In genomic region chr11:120554834-120555233, GRCm38 (mm10) we compare ENCODE assay signal across 14 mouse cellular contexts. TPM values are rescaled to one million over a fixed set of nuclear protein-coding genes. Genes with fewer than 3 reads are reported as not detected.
A peak's percentile ranks its signal among the peaks of the same experiment; 100 is the strongest.
DNase-seq lines count a peak whose midpoint lies in the region; ATAC-seq and TF ChIP-seq lines count a peak whose summit lies in the region.
"Had no signal": no experiment of that assay in that cellular context is flagged by ENCODE, and none has a peak within 500 bp of the region (broad histone marks: within the 10 kb centered on the region; RNA-seq: fewer than 3 reads in every experiment).

No protein-coding gene starts in this region.

- H3K79me2 ChIP-seq in myocyte (ENCODE audit: control insufficient read depth, insufficient read depth) = no peaks in the 10 kb centered on the region

- no peak for TF ChIP-seq POLR2A in myocyte (IDR thresholded peaks at IDR 0.05; ENCODE audit: insufficient read length, low read depth)

- peaks cover 7% of the 10 kb centered on the region for H3K4me1 ChIP-seq in limb, embryonic 13.5 days
- peaks cover 10% of the 10 kb centered on the region for H3K4me1 ChIP-seq in limb, embryonic 10.5 days
- H3K4me1 ChIP-seq in kidney, embryonic 15.5 days = peaks cover 8% of the 10 kb centered on the region

- no peak overlapping the region for H3K27ac ChIP-seq in limb, embryonic 13.5 days
- no peak overlapping the region for H3K27ac ChIP-seq in limb, embryonic 10.5 days
- H3K27ac ChIP-seq in kidney, embryonic 15.5 days = no peak overlapping the region

- no peak overlapping the region for H3K4me3 ChIP-seq in limb, embryonic 13.5 days
- H3K4me3 ChIP-seq in limb, embryonic 10.5 days = no peak overlapping the region
- H3K4me3 ChIP-seq in myocyte = no peak overlapping the region
- H3K4me3 ChIP-seq in kidney, embryonic 15.5 days (replicated peaks) = no peak overlapping the region
- H3K4me3 ChIP-seq: erythroblast, embryonic 14.5 days had no signal

- WGBS in limb, embryonic 13.5 days = 82% methylated on average over 7 of the region's 7 CpGs
- WGBS in limb, embryonic 10.5 days = 85% methylated on average over 7 of the region's 7 CpGs
- 80% methylated on average over 7 of the region's 7 CpGs for WGBS in kidney, embryonic 15.5 days

- no peak for DNase-seq in limb, embryonic 10.5 days (ENCODE audit: low spot score)
- peak; percentile 91 for DNase-seq in adipocyte (ENCODE audit: low spot score)
- DNase-seq in thymus, postnatal 10 days (ENCODE audit: low spot score in 2 of 2) = no peak
- DNase-seq: cerebellum, postnatal 10 days; gastrocnemius, postnatal 14 days; kidney, postnatal 4 days; lung, postnatal 14 days had no signal

- peaks cover 20% of the 10 kb centered on the region for H3K36me3 ChIP-seq in limb, embryonic 13.5 days
- H3K36me3 ChIP-seq in limb, embryonic 10.5 days = peaks cover 21% of the 10 kb centered on the region
- H3K36me3 ChIP-seq in myocyte (ENCODE audit: control insufficient read depth, insufficient read depth) = peaks cover 7% of the 10 kb centered on the region
- H3K36me3 ChIP-seq in kidney, embryonic 15.5 days = peaks cover 16% of the 10 kb centered on the region

- no peak overlapping the region for H3ac ChIP-seq in myocyte (ENCODE audit: control insufficient read depth, insufficient read length)

- H3K9ac ChIP-seq in limb, embryonic 13.5 days = 0 out of 2 replicates have a peak overlapping the region, but pooled peaks have one; percentile 25
- H3K9ac ChIP-seq in kidney, embryonic 15.5 days = no peak overlapping the region

- peaks cover 8% of the 10 kb centered on the region; the same call in 1 of the 2 replicates for H3K9me3 ChIP-seq in limb, embryonic 13.5 days
- H3K9me3 ChIP-seq in limb, embryonic 10.5 days (replicated peaks) = no peaks in the 10 kb centered on the region
- H3K9me3 ChIP-seq in kidney, embryonic 15.5 days (replicated peaks) = no peaks in the 10 kb centered on the region

- H3K4me2 ChIP-seq in limb, embryonic 13.5 days (replicated peaks) = no peak overlapping the region
- peak overlapping the region; percentile 57 for H3K4me2 ChIP-seq in myocyte (ENCODE audit: low read depth)
- no peak overlapping the region for H3K4me2 ChIP-seq in kidney, embryonic 15.5 days

- no peaks in the 10 kb centered on the region for H3K27me3 ChIP-seq in limb, embryonic 13.5 days
- H3K27me3 ChIP-seq in limb, embryonic 10.5 days (ENCODE audit: low read depth, poor library complexity, severe bottlenecking) = no peaks in the 10 kb centered on the region
- H3K27me3 ChIP-seq in myocyte (ENCODE audit: control insufficient read depth, insufficient read depth, insufficient read length) = no peaks in the 10 kb centered on the region
- H3K27me3 ChIP-seq in kidney, embryonic 15.5 days = no peaks in the 10 kb centered on the region

- ATAC-seq in limb, embryonic 13.5 days (ENCODE audit: low FRiP score, low read depth) = no peak
- peak; percentile 16; the same call in 1 of the 2 replicates for ATAC-seq in granulocyte monocyte progenitor cell, adult 5-6 weeks (replicated peaks; ENCODE audit: poor library complexity, severe bottlenecking)
- ATAC-seq in kidney, embryonic 15.5 days (replicated peaks; ENCODE audit: low FRiP score) = no peak

TF ChIP-seq in myocyte, 11 proteins besides CTCF, POLR2A, EP300 and RAD21:
- TF ChIP-seq TCF3 (IDR thresholded peaks at IDR 0.05; ENCODE audit: insufficient read length, low read depth) (peak; percentile 4), MAX (IDR thresholded peaks at IDR 0.05; ENCODE audit: low read depth) (no peak), POLR2AphosphoS2 (IDR thresholded peaks at IDR 0.05; ENCODE audit: insufficient read length, low read depth) (no peak), REST (IDR thresholded peaks at IDR 0.05; ENCODE audit: insufficient read depth, insufficient read length) (no peak), MYOG (IDR thresholded peaks at IDR 0.05; ENCODE audit: control insufficient read depth in 1 of 3, insufficient read depth in 1 of 3, insufficient read length in 2 of 3, low read depth in 2 of 3) (peak in 2 of 3 experiments; percentile 74 to 82), SRF (IDR thresholded peaks at IDR 0.05; ENCODE audit: control insufficient read depth, insufficient read length, low read depth) (no peak), MYOD1 (IDR thresholded peaks at IDR 0.05; ENCODE audit: control insufficient read depth in 1 of 3, insufficient read length in 2 of 3, low read depth in 2 of 3) (peak in 2 of 3 experiments; percentile 52 to 73), TCF12 (IDR thresholded peaks at IDR 0.05; ENCODE audit: insufficient read depth, poor library complexity, severe bottlenecking) (peak; percentile 36), E2F4 (IDR thresholded peaks at IDR 0.05; ENCODE audit: insufficient read depth) (no peak), USF1 (IDR thresholded peaks at IDR 0.05; ENCODE audit: low read depth) (peak; percentile 34), CEBPB (IDR thresholded peaks at IDR 0.05; ENCODE audit: insufficient read depth, poor library complexity, severe bottlenecking) (peak; percentile 85)

RNA-seq across cellular contexts. Expression of gene Ppp1r27, which starts 3.9 kb away (rescaled TPM):
- 0.59 and 0.94 TPM in 2 replicates for polyA plus RNA-seq in limb, embryonic 13.5 days (2015; fragmentation: Nextera tagmentation; extraction: Ambion mirVana)
- polyA plus RNA-seq in limb, embryonic 10.5 days (2016; fragmentation: Nextera tagmentation; extraction: Ambion mirVana) = 0.25 and 0.26 TPM in 2 replicates
- not detected in 2 replicates for total RNA-seq in granulocyte monocyte progenitor cell, adult 5-6 weeks (2014; fragmentation: Nextera tagmentation)
- not detected in 2 replicates for total RNA-seq in granulocyte monocyte progenitor cell, adult 5-6 weeks (2017)
- 1.0 TPM for polyA plus RNA-seq in myocyte (2012; fragmentation: generic; extraction: Trizol)
- 0.49 and 1.4 TPM in 2 replicates for polyA plus RNA-seq in kidney, embryonic 15.5 days (2015; fragmentation: Nextera tagmentation; extraction: Ambion mirVana)
- total RNA-seq: left cerebral cortex, postnatal 36 days had no signal
- polyA plus RNA-seq: erythroblast, embryonic 14.5 days; stomach, embryonic 14.5 days had no signal

RNA-seq across cellular contexts. Expression of gene Mcrip1, which starts 5.3 kb away (rescaled TPM):
- 245 TPM in 2 replicates for polyA plus RNA-seq in limb, embryonic 13.5 days (2015; fragmentation: Nextera tagmentation; extraction: Ambion mirVana)
- 223 and 235 TPM in 2 replicates for polyA plus RNA-seq in limb, embryonic 10.5 days (2016; fragmentation: Nextera tagmentation; extraction: Ambion mirVana)
- total RNA-seq in granulocyte monocyte progenitor cell, adult 5-6 weeks (2014; fragmentation: Nextera tagmentation) = 64.7 and 75.8 TPM in 2 replicates
- 23.1 and 23.4 TPM in 2 replicates for total RNA-seq in granulocyte monocyte progenitor cell, adult 5-6 weeks (2017)
- 237 TPM for polyA plus RNA-seq in myocyte (2012; fragmentation: generic; extraction: Trizol)
- polyA plus RNA-seq in kidney, embryonic 15.5 days (2015; fragmentation: Nextera tagmentation; extraction: Ambion mirVana) = 199 and 212 TPM in 2 replicates

RNA-seq across cellular contexts. Expression of gene P4hb, which starts 18.2 kb away (rescaled TPM):
- polyA plus RNA-seq in limb, embryonic 13.5 days (2015; fragmentation: Nextera tagmentation; extraction: Ambion mirVana) = 775 and 791 TPM in 2 replicates
- 613 and 656 TPM in 2 replicates for polyA plus RNA-seq in limb, embryonic 10.5 days (2016; fragmentation: Nextera tagmentation; extraction: Ambion mirVana)
- total RNA-seq in granulocyte monocyte progenitor cell, adult 5-6 weeks (2014; fragmentation: Nextera tagmentation) = 864 and 921 TPM in 2 replicates
- total RNA-seq in granulocyte monocyte progenitor cell, adult 5-6 weeks (2017) = 1,372 and 1,702 TPM in 2 replicates
- polyA plus RNA-seq in myocyte (2012; fragmentation: generic; extraction: Trizol) = 444 TPM
- 718 and 736 TPM in 2 replicates for polyA plus RNA-seq in kidney, embryonic 15.5 days (2015; fragmentation: Nextera tagmentation; extraction: Ambion mirVana)

RNA-seq across cellular contexts. Expression of gene Gcgr, which starts 24.3 kb away (rescaled TPM):
- 6.3 and 7.3 TPM in 2 replicates for polyA plus RNA-seq in limb, embryonic 13.5 days (2015; fragmentation: Nextera tagmentation; extraction: Ambion mirVana)
- 0.26 and 1.1 TPM in 2 replicates for polyA plus RNA-seq in limb, embryonic 10.5 days (2016; fragmentation: Nextera tagmentation; extraction: Ambion mirVana)
- total RNA-seq in granulocyte monocyte progenitor cell, adult 5-6 weeks (2014; fragmentation: Nextera tagmentation) = not detected in 2 replicates
- not detected in 2 replicates for total RNA-seq in granulocyte monocyte progenitor cell, adult 5-6 weeks (2017)
- polyA plus RNA-seq in myocyte (2012; fragmentation: generic; extraction: Trizol) = 0.05 TPM
- polyA plus RNA-seq in kidney, embryonic 15.5 days (2015; fragmentation: Nextera tagmentation; extraction: Ambion mirVana) = 2.4 and 2.6 TPM in 2 replicates
- total RNA-seq: left cerebral cortex, postnatal 36 days had no signal

RNA-seq across cellular contexts. Expression of gene Arhgdia, which starts 26.6 kb away (rescaled TPM):
- polyA plus RNA-seq in limb, embryonic 13.5 days (2015; fragmentation: Nextera tagmentation; extraction: Ambion mirVana) = 530 and 555 TPM in 2 replicates
- polyA plus RNA-seq in limb, embryonic 10.5 days (2016; fragmentation: Nextera tagmentation; extraction: Ambion mirVana) = 742 and 814 TPM in 2 replicates
- total RNA-seq in granulocyte monocyte progenitor cell, adult 5-6 weeks (2014; fragmentation: Nextera tagmentation) = 514 and 552 TPM in 2 replicates
- 163 and 168 TPM in 2 replicates for total RNA-seq in granulocyte monocyte progenitor cell, adult 5-6 weeks (2017)
- 837 TPM for polyA plus RNA-seq in myocyte (2012; fragmentation: generic; extraction: Trizol)
- polyA plus RNA-seq in kidney, embryonic 15.5 days (2015; fragmentation: Nextera tagmentation; extraction: Ambion mirVana) = 588 and 644 TPM in 2 replicates
